Mouse (Mus musculus) macrophage (primary cell): ENCODE results near the gene Gad2. TPM values are rescaled to one million over a fixed set of nuclear protein-coding genes. Genes with fewer than 3 reads are reported as not detected.
"Not testable (repeated sequence)": the region's sequence is repeated elsewhere in the genome, so short reads cannot be mapped to it uniquely, and the experiment has no call there.

ENCODE experiments used
- H3K27ac ChIP-seq: fragments of 350-480 bp; formaldehyde crosslinking; 2 replicates; pipeline ENCODE4 v1.9.0; 2021
- H3K36me3 ChIP-seq: fragments of 350-480 bp; formaldehyde crosslinking; 2 replicates; pipeline ENCODE4 v1.9.0; 2021; ENCODE audit errors: inconsistent target
- H3K4me3 ChIP-seq: fragments of 350-480 bp; formaldehyde crosslinking; 2 replicates; pipeline ENCODE4 v1.9.0; 2021; ENCODE audit errors: inconsistent target
- H3K79me2 ChIP-seq: fragments of 350-480 bp; formaldehyde crosslinking; 2 replicates; pipeline ENCODE4 v1.9.0; 2021; ENCODE audit errors: inconsistent target
- WGBS: methylation state at CpG from one replicate; pipeline ENCODE4 v1.1.7; 2026; ENCODE audit warnings: inconsistent platforms; ENCODE audit not compliant: missing documents; 5-methylcytosine and 5-hydroxymethylcytosine counted together
- polyA plus RNA-seq: library from polyadenylated mRNA; stranded (reverse); fragments of 250-400 nt; gene quantifications from 3 replicates; pipeline ENCODE4 v1.2.4, GENCODE M21; 2018; ENCODE audit warnings: inconsistent platforms
- total RNA-seq, 78 experiments: library from RNA; depleted of rRNA; stranded (reverse); fragments of 250-400 nt; gene quantifications; 1 replicate in 9 of 78; 2 replicates in 24 of 78; 3 replicates in 43 of 78; 4 replicates in 2 of 78; pipeline ENCODE4 v1.2.4; 2018; ENCODE audit warnings: inconsistent platforms in 56 of 78

Gene Gad2
- total RNA-seq (2018; cell fraction: chromatin; rRNA removed) = not detected
- total RNA-seq (2018; cell fraction: cytosol; rRNA removed) = not detected
- not detected for total RNA-seq (2018; cell fraction: nucleus; rRNA removed)
- not detected in 3 replicates for polyA plus RNA-seq

GRCm38 (mm10) chr2:22621828-22622731, at the start of gene Gad2:
Gene Gad2, plus strand, starts transcription at chr2:22622205.
- Histone ChIP-seq H3K36me3 (no peaks in the 10 kb centered on the region), H3K4me3 (no peak within 1 kb of the TSS), H3K79me2 (no peaks in the 10 kb centered on the region), H3K27ac (no peak within 1 kb of the TSS)
- 2% methylated on average over 55 of the region's 55 CpGs for WGBS

- WGBS = 86% methylated on average over 9 of the region's 14 CpGs
- not testable (repeated sequence) for H3K79me2 ChIP-seq, H3K4me3 ChIP-seq, H3K27ac ChIP-seq, H3K36me3 ChIP-seq
Measured at GRCm38 (mm10) chr2:22587469-22588169, 34.4 kb upstream of the Gad2 start.

- H3K79me2 ChIP-seq, H3K36me3 ChIP-seq: not testable (repeated sequence)
- 90% methylated on average over 5 of the region's 5 CpGs for whole genome bisulfite sequencing
Measured at GRCm38 (mm10) chr2:22588170-22588541, 33.8 kb upstream of the Gad2 start.

GRCm38 (mm10) chr2:22588673-22589381, 33.2 kb upstream of the Gad2 start:
- not testable (repeated sequence) for H3K36me3 ChIP-seq, H3K79me2 ChIP-seq, H3K4me3 ChIP-seq, H3K27ac ChIP-seq
- 94% methylated on average over 8 of the region's 12 CpGs for whole genome bisulfite sequencing

More at GRCm38 (mm10) chr2:22588170-22588541, 33.8 kb upstream of the Gad2 start:
- not testable (repeated sequence) for H3K27ac ChIP-seq, H3K4me3 ChIP-seq

GRCm38 (mm10) chr2:22589382-22590205, 32.4 kb upstream of the Gad2 start:
- not testable (repeated sequence) for H3K36me3 ChIP-seq, H3K27ac ChIP-seq, H3K4me3 ChIP-seq, H3K79me2 ChIP-seq
- WGBS = 85% methylated on average over 4 of the region's 17 CpGs

GRCm38 (mm10) chr2:22590206-22590490, 31.9 kb upstream of the Gad2 start:
- no peak overlapping the region for H3K27ac ChIP-seq

GRCm38 (mm10) chr2:22617951-22618350, 4.1 kb upstream of the Gad2 start:
- H3K79me2 ChIP-seq = no peaks in the 10 kb centered on the region
- H3K36me3 ChIP-seq = no peaks in the 10 kb centered on the region
- no peak overlapping the region for H3K4me3 ChIP-seq
- 8% methylated on average over 9 of the region's 9 CpGs for WGBS
- H3K27ac ChIP-seq = no peak overlapping the region

More at GRCm38 (mm10) chr2:22590206-22590490, 31.9 kb upstream of the Gad2 start:
- H3K4me3 ChIP-seq = no peak overlapping the region
- H3K79me2 ChIP-seq = no peaks in the 10 kb centered on the region
- H3K36me3 ChIP-seq = no peaks in the 10 kb centered on the region

GRCm38 (mm10) chr2:22619416-22619815, 2.6 kb upstream of the Gad2 start:
- WGBS = 10% methylated on average over 12 of the region's 12 CpGs
- Histone ChIP-seq H3K79me2 (no peaks in the 10 kb centered on the region), H3K36me3 (no peaks in the 10 kb centered on the region), H3K27ac (no peak overlapping the region), H3K4me3 (no peak overlapping the region)

GRCm38 (mm10) chr2:22620030-22620429, 2.0 kb upstream of the Gad2 start:
- no peaks in the 10 kb centered on the region for H3K36me3 ChIP-seq
- H3K4me3 ChIP-seq = no peak overlapping the region
- H3K79me2 ChIP-seq = no peaks in the 10 kb centered on the region
- H3K27ac ChIP-seq = no peak overlapping the region
- 5% methylated on average over 6 of the region's 6 CpGs for WGBS

GRCm38 (mm10) chr2:22620534-22620933, 1.5 kb upstream of the Gad2 start:
- WGBS = 17% methylated on average over 7 of the region's 7 CpGs
- H3K27ac ChIP-seq = no peak overlapping the region
- no peaks in the 10 kb centered on the region for H3K79me2 ChIP-seq
- H3K4me3 ChIP-seq = no peak overlapping the region
- H3K36me3 ChIP-seq = no peaks in the 10 kb centered on the region

- H3K4me3 ChIP-seq = no peak overlapping the region
- no peaks in the 10 kb centered on the region for H3K79me2 ChIP-seq
- H3K27ac ChIP-seq = no peak overlapping the region
- WGBS = 7% methylated on average over 19 of the region's 20 CpGs
- no peaks in the 10 kb centered on the region for H3K36me3 ChIP-seq
Measured at GRCm38 (mm10) chr2:22620978-22621827, 802 bp upstream of the Gad2 start.

- H3K36me3 ChIP-seq = no peaks in the 10 kb centered on the region
- 6% methylated on average over 60 of the region's 60 CpGs for WGBS
- no peak overlapping the region for H3K27ac ChIP-seq
- no peak overlapping the region for H3K4me3 ChIP-seq
- H3K79me2 ChIP-seq = no peaks in the 10 kb centered on the region
Measured at GRCm38 (mm10) chr2:22623111-22624070, 1.4 kb downstream of the Gad2 start.
